Mouse (Mus musculus): ENCODE results near the gene Olfr1128. TPM values are rescaled to one million over a fixed set of nuclear protein-coding genes. Genes with fewer than 3 reads are reported as not detected.

Olfr1128 gene
- total RNA-seq (2023): not detected

GRCm38 (mm10) chr2:87545442-87545841 is at the start of gene Olfr1128:
Olfr1128 (minus strand) TSS chr2:87545542.

GRCm38 (mm10) chr2:87573602-87574001 is 28.3 kb upstream of the Olfr1128 start, which contains the start of gene Olfr1129:
Olfr1129 (plus strand) TSS chr2:87573902.

GRCm38 (mm10) chr2:87531496-87531895 is 13.8 kb downstream of the Olfr1128 start, which contains the start of gene Olfr153:
Olfr153 (plus strand) TSS chr2:87531796.

GRCm38 (mm10) chr2:87506265-87506664 is 39.1 kb downstream of the Olfr1128 start, which contains the start of gene Pramel6:
Pramel6 (plus strand) TSS chr2:87506565.

GRCm38 (mm10) chr2:87496993-87497392 is 48.3 kb downstream of the Olfr1128 start, which contains the start of gene Pramel7:
Pramel7 (minus strand) TSS chr2:87497093.

Other genes with a start within 250 kb of the Olfr1128 start
- not detected for gene Olfr1118, start 238.0 kb downstream of the Olfr1128 start, total RNA-seq (2023)
- gene Olfr1120, start 190.7 kb downstream of the Olfr1128 start, total RNA-seq (2023): not detected
- not detected for gene Olfr1121, start 175.6 kb downstream of the Olfr1128 start, total RNA-seq (2023)
- 0.21 TPM for gene Olfr1122, start 159.7 kb downstream of the Olfr1128 start, total RNA-seq (2023)
- not detected for gene Olfr1123, start 128.9 kb downstream of the Olfr1128 start, total RNA-seq (2023)
- gene Olfr1124, start 115.3 kb downstream of the Olfr1128 start, total RNA-seq (2023): not detected
- gene Olfr1126, start 91.6 kb downstream of the Olfr1128 start, total RNA-seq (2023): not detected
- not detected for gene Pramel7, start 48.4 kb downstream of the Olfr1128 start, total RNA-seq (2023)
- gene Pramel6, start 39.0 kb downstream of the Olfr1128 start, total RNA-seq (2023): not detected
- gene Olfr153, start 13.7 kb downstream of the Olfr1128 start, total RNA-seq (2023): not detected
- gene Olfr1129, start 28.4 kb upstream of the Olfr1128 start, total RNA-seq (2023): not detected
- not detected for gene Olfr1130, start 60.7 kb upstream of the Olfr1128 start, total RNA-seq (2023)
- not detected for gene Olfr1131, start 81.6 kb upstream of the Olfr1128 start, total RNA-seq (2023)
- gene Olfr1132, start 92.0 kb upstream of the Olfr1128 start, total RNA-seq (2023): not detected
- not detected for gene Olfr1133, start 101.8 kb upstream of the Olfr1128 start, total RNA-seq (2023)
- gene Olfr1134, start 112.9 kb upstream of the Olfr1128 start, total RNA-seq (2023): not detected
- gene Olfr1135, start 128.1 kb upstream of the Olfr1128 start, total RNA-seq (2023): not detected
- gene Olfr1136, start 148.4 kb upstream of the Olfr1128 start, total RNA-seq (2023): not detected
- not detected for gene Olfr1137, start 167.6 kb upstream of the Olfr1128 start, total RNA-seq (2023)
- not detected for gene Olfr1138, start 194.4 kb upstream of the Olfr1128 start, total RNA-seq (2023)
- not detected for gene Olfr1140, start 198.2 kb upstream of the Olfr1128 start, total RNA-seq (2023)
- gene Olfr1141, start 208.4 kb upstream of the Olfr1128 start, total RNA-seq (2023): not detected
- gene Olfr152, start 233.9 kb upstream of the Olfr1128 start, total RNA-seq (2023): not detected

Data from CD4-positive naive resting alpha-beta T cell, adult 57 days (primary cell).